Mouse (Mus musculus) natural killer cell, adult 2 months (primary cell): ENCODE data around the gene Gbp10.
A peak's percentile ranks its signal among the peaks of the same experiment; 100 is the strongest.
"Not testable (repeated sequence)": the region's sequence is repeated elsewhere in the genome, so short reads cannot be mapped to it uniquely, and the experiment has no call there.

Source experiments
- DNase-seq, 2 experiments: peaks; one replicate each; pipeline ENCODE4 v3.0.0; 2022; ENCODE audit warnings: low spot score in 2 of 2

The Gbp10 gene

GRCm38 (mm10) chr5:105239483-105240047 is at the start of gene Gbp10:
TSS of gene Gbp10 (minus strand) at chr5:105239533.
- DNase-seq: peak; percentile 17 to 37

GRCm38 (mm10) chr5:105260673-105261072 is 21.3 kb upstream of the Gbp10 start:
- DNase-seq: not testable (repeated sequence)

- no peak for DNase-seq
Observed at GRCm38 (mm10) chr5:105252491-105252890, 13.2 kb upstream of the Gbp10 start.

- peak; percentile 3 to 51 for DNase-seq
Observed at GRCm38 (mm10) chr5:105244741-105245140, 5.4 kb upstream of the Gbp10 start.

- DNase-seq: not testable (repeated sequence)
Observed at GRCm38 (mm10) chr5:105240982-105241381, 1.6 kb upstream of the Gbp10 start.

- not testable (repeated sequence) for DNase-seq
Observed at GRCm38 (mm10) chr5:105238402-105238801, 931 bp downstream of the Gbp10 start.

- not testable (repeated sequence) for DNase-seq
Observed at GRCm38 (mm10) chr5:105236040-105236439, 3.3 kb downstream of the Gbp10 start.

- not testable (repeated sequence) for DNase-seq
Observed at GRCm38 (mm10) chr5:105208957-105209356, 30.4 kb downstream of the Gbp10 start.

GRCm38 (mm10) chr5:105200791-105201355 is 38.5 kb downstream of the Gbp10 start:
- DNase-seq: not testable (repeated sequence)

- not testable (repeated sequence) for DNase-seq
Observed at GRCm38 (mm10) chr5:105199149-105199548, 40.2 kb downstream of the Gbp10 start.

- not testable (repeated sequence) for DNase-seq
Observed at GRCm38 (mm10) chr5:105197915-105198560, 41.3 kb downstream of the Gbp10 start.

- DNase-seq: not testable (repeated sequence)
Observed at GRCm38 (mm10) chr5:105196308-105196707, 43.0 kb downstream of the Gbp10 start.

GRCm38 (mm10) chr5:105192536-105192935 is 46.8 kb downstream of the Gbp10 start:
- DNase-seq: peak; percentile 25 to 57

GRCm38 (mm10) chr5:105181446-105181845 is 57.9 kb downstream of the Gbp10 start:
- no peak for DNase-seq
